Mouse (Mus musculus) thymus, adult 2 months (tissue): ENCODE measurements around the gene Itgax. TPM values are rescaled to one million over a fixed set of nuclear protein-coding genes. Genes with fewer than 3 reads are reported as not detected.

Experiments
- DNase-seq: peaks from one replicate; pipeline ENCODE4 v3.0.0; 2021
- H3K27ac ChIP-seq: fragments of 200-500 bp; 2 replicates; pipeline ENCODE4 v1.5.1; 2012; ENCODE audit warnings: low read length, control low read depth; ENCODE audit not compliant: control insufficient read depth, insufficient read depth
- H3K27me3 ChIP-seq: fragments of 200-500 bp; 2 replicates; pipeline ENCODE4 v1.6.1; 2012; ENCODE audit warnings: mild to moderate bottlenecking, low read length, moderate library complexity, mixed read lengths; ENCODE audit not compliant: control insufficient read depth, insufficient read depth
- H3K36me3 ChIP-seq: fragments of 200-500 bp; 2 replicates; pipeline ENCODE4 v1.6.1; 2012; ENCODE audit warnings: mild to moderate bottlenecking, low read length, moderate library complexity; ENCODE audit not compliant: control insufficient read depth, insufficient read depth
- H3K4me1 ChIP-seq: fragments of 200-500 bp; replicated peaks from 2 replicates; pipeline ENCODE4 v1.6.1; 2012; ENCODE audit warnings: low read length; ENCODE audit not compliant: control insufficient read depth, insufficient read depth
- H3K4me3 ChIP-seq: fragments of 200-500 bp; 2 replicates; pipeline ENCODE4 v1.5.1; 2012; ENCODE audit warnings: mild to moderate bottlenecking, low read length, control low read depth, moderate library complexity; ENCODE audit not compliant: control insufficient read depth, insufficient read depth
- CTCF ChIP-seq: fragments of 200-500 bp; IDR thresholded peaks from 2 replicates; pipeline ENCODE4 v1.5.1; 2012; ENCODE audit warnings: mild to moderate bottlenecking, control low read depth, low read length, moderate library complexity, borderline replicate concordance; ENCODE audit not compliant: control insufficient read depth, poor library complexity, insufficient read depth; ENCODE audit errors: extremely low read depth
- POLR2A ChIP-seq: fragments of 200-500 bp; IDR thresholded peaks from 2 replicates; pipeline ENCODE4 v1.6.1; 2012; ENCODE audit warnings: mild to moderate bottlenecking, low read length, control low read depth, moderate library complexity; ENCODE audit not compliant: control insufficient read depth, poor library complexity, insufficient read depth; ENCODE audit errors: extremely low read depth
- WGBS: fragments of 180-500 bp; shearing (Covaris S2); methylation state at CpG from one replicate; pipeline ENCODE4 v1.1.7; 2018; 5-methylcytosine and 5-hydroxymethylcytosine counted together
- polyA plus RNA-seq: library from polyadenylated mRNA; depleted of rRNA; stranded (reverse); fragments of >200 nt; gene quantifications from 2 replicates; pipeline ENCODE4 v1.2.3, GENCODE M21; 2012; rRNA removed

Itgax gene
- 9.4 and 14.7 TPM in 2 replicates for polyA plus RNA-seq

DNA sequence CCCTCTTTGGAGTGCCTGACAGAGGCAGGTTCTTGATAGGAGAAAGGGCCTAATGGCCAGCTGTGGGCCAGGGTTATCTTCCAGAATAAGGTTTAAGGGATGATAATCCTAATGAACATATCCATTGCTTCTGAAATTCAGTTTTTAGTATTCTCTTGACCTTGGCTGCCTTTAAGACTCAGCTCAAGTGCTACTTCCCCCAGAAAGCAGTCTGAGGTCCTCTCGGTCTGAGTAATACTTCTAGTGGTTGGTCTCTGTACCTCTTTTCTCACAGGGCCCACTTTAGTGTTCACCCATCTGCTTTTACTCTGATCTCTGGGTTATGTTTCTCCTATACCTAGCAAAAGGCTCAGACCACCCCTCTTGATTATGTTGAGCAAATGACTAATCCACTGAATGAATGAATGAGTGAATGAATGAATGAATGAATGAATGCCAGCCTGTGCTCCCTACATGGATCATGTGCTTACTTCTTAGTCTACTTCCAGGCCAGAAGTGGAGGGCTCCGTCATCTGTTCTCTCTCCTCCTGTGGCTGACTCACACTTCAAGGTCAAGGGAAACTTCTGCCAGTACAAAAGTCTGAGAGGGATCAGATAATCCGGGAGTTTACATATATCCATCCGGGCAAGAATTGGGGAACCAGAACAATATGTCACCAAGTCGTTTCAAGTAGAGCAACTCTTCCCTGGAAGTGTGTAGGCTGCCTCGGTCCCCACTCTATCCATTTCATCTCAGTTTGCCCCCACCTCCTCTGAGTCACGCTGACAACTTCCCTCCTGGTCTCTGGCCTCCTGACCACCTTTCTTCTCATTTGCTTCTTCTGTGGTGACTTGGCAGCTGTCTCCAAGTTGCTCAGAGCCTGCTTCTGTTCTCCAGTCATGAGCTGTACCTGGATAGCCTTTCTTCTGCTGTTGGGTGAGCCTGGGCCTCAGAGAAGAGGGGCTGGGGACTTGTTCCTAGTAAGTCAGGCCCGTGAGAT, at the start of gene Itgax:
Itgax (plus strand) TSS at position 807 of the 980 bp plus-strand sequence.
- WGBS = 61% methylated on average over 8 of the region's 8 CpGs
- DNase-seq = no peak

DNA sequence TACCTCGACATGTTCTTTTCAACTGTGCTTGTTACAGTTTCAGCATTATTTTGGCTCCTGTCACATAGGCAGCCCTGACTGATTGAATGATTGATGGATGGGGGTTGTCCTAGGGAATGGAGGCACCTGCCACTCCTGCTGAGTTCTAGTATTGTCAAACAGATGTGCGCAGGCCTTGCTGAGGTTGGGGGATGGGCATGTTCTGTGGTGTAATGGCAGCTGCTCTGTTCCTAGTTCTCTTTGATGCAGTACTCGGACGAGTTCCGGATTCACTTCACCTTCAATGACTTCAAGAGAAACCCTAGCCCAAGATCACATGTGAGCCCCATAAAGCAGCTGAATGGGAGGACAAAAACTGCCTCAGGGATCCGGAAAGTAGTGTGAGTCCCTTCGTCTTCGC, 49.3 kb upstream of the Itgax start:
- TF ChIP-seq POLR2A (no peak), CTCF (no peak)
- H3K27ac ChIP-seq = peak overlapping the region; percentile 92
- no peaks in the 10 kb centered on the region for H3K36me3 ChIP-seq
- H3K27me3 ChIP-seq = no peaks in the 10 kb centered on the region
- DNase-seq = peak; percentile 74
- H3K4me1 ChIP-seq = peaks cover 26% of the 10 kb centered on the region
- no peak overlapping the region for H3K4me3 ChIP-seq
- WGBS = 62% methylated on average over 8 of the region's 8 CpGs

More for the DNA sequence above, at the start of gene Itgax:
- Histone ChIP-seq H3K36me3 (no peaks in the 10 kb centered on the region), H3K4me3 (no peak within 1 kb of the TSS), H3K4me1 (peaks cover 14% of the 10 kb centered on the region), H3K27ac (no peak within 1 kb of the TSS), H3K27me3 (no peaks in the 10 kb centered on the region)
- TF ChIP-seq POLR2A (no peak), CTCF (no peak)

DNA sequence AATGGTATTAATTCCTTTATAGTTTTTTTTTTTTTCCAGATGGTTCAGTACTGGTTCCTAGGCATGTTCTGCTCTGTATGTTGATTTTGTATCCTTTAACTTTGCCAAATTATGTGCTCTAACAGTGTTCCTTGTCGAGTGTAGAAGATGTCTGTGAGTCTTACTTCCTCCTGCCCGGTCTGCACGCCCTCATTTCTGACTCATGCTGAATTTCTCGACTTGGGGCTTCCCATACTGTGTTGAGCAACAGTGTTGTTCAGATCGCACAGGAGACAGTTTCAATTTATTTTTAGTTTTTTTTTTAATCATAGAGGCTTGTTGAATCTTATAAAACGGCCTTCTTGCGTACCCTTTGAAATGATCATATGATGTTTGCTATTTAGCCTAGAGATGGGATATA, 40.2 kb upstream of the Itgax start:
- H3K4me3 ChIP-seq = no peak overlapping the region
- no peaks in the 10 kb centered on the region for H3K27me3 ChIP-seq
- no peak for TF ChIP-seq POLR2A
- no peak for TF ChIP-seq CTCF
- H3K36me3 ChIP-seq = no peaks in the 10 kb centered on the region
- H3K27ac ChIP-seq = no peak overlapping the region
- H3K4me1 ChIP-seq = peaks cover 4% of the 10 kb centered on the region
- WGBS = 44% methylated on average over 7 of the region's 7 CpGs
- no peak for DNase-seq

DNA sequence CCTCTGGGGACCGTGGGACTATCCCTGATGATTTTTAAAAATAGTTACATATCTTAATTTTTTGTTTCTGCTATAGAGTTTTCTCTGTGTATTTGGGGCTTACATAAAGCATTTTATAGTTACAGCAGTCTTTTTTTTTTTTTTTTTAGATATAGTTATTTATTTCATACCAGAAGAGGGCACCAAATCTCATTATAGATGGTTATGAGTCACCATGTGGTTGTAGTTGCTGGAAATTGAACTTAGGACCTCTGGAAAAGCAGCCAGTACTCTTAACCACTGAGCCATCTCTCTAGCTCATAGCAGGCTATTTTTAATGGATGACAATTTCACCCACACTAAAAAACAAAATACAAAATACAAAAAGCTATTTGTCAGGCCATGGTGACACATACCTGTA, 31.2 kb upstream of the Itgax start:
- WGBS = 87% methylated on average over 1 of the region's 1 CpGs
- DNase-seq = no peak
- H3K27ac ChIP-seq = no peak overlapping the region
- H3K4me3 ChIP-seq = no peak overlapping the region
- no peaks in the 10 kb centered on the region for H3K4me1 ChIP-seq
- no peak for TF ChIP-seq POLR2A
- TF ChIP-seq CTCF = no peak
- no peaks in the 10 kb centered on the region for H3K36me3 ChIP-seq
- no peaks in the 10 kb centered on the region for H3K27me3 ChIP-seq

DNA sequence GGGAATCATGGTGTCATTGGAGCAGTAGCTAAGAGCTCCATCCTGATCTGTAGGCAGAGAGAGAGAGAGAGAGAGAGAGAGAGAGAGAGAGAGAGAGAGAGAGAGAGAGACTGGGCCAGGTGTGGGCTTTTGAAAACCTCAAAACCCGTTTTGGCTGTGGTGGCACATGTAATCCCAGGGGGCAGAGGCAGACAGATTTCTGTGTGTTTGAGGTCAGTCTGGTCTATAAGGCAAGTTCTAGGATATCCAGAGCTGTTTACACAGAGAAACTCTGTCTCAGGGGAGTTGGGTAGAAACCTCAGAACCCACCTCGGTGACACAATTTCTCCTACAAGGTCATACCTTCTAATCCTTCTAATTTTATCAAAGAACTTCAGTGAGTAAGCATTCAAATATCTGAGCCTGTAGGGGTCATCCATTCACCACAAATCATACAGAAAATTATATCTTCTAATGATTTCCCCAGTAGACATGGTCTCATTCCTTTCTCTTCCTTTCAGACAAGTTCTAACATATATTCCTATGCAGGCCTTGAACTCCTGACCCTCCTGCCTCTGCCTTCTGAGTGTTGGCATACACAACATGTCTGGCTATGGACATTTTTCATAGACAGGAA, 28.5 kb upstream of the Itgax start:
- TF ChIP-seq CTCF = no peak
- no peak for TF ChIP-seq POLR2A
- H3K4me3 ChIP-seq = no peak overlapping the region
- no peak for DNase-seq
- no peak overlapping the region for H3K27ac ChIP-seq
- H3K27me3 ChIP-seq = no peaks in the 10 kb centered on the region
- WGBS = 31% methylated on average over 2 of the region's 2 CpGs
- H3K36me3 ChIP-seq = no peaks in the 10 kb centered on the region
- no peaks in the 10 kb centered on the region; the same call in 1 of the 2 replicates for H3K4me1 ChIP-seq

DNA sequence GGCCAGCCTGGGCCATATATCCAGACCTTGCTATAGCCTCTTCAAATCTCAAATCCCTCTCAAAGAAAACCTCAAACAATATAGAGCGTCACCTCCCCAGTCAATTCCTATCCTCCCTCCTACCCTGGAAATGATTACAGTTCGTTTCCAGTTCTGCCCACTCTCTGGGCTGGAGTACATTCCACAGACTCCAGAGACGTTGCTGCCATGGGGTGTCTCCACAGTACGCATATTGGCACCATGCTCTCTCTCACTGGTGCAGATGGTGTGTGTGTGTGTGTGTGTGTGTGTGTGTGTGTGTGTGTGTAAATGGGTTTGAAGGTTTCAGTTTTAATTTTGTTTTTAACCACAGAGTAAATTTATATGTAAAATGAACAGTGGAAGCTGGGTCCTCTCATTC, 24.1 kb upstream of the Itgax start:
- TF ChIP-seq POLR2A (no peak), CTCF (no peak)
- Histone ChIP-seq H3K27ac (no peak overlapping the region), H3K36me3 (no peaks in the 10 kb centered on the region), H3K4me3 (no peak overlapping the region), H3K27me3 (no peaks in the 10 kb centered on the region), H3K4me1 (no peaks in the 10 kb centered on the region; the same call in 1 of the 2 replicates)
- no peak for DNase-seq
- WGBS = 51% methylated on average over 4 of the region's 4 CpGs

DNA sequence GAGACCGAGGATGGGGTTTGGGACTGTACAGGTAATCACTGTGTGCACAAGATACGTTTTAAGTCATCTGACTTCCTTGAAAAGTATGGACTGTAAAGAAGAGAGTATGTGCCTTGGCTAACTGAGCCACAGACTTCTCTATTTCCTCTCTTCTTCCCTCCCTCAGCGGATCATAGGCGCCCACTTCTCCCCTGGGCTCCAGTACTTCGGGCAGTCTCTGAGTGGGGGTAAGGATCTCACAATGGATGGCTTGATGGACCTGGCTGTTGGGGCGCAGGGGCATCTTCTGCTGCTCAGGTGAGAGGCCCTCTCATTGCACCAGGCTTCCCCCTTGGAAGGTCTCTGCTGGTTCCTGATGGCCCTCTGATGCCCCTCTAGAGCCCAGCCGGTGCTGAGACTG, 21.9 kb upstream of the Itgax start:
- WGBS = 94% methylated on average over 7 of the region's 7 CpGs
- Histone ChIP-seq H3K36me3 (no peaks in the 10 kb centered on the region), H3K4me3 (no peak overlapping the region), H3K27me3 (no peaks in the 10 kb centered on the region), H3K4me1 (no peaks in the 10 kb centered on the region; the same call in 1 of the 2 replicates), H3K27ac (no peak overlapping the region)
- TF ChIP-seq CTCF (no peak), POLR2A (no peak)
- DNase-seq = no peak
